Mouse (Mus musculus) ovary, postnatal 14 days (tissue): ENCODE results near the gene Smim1.
A peak's percentile ranks its signal among the peaks of the same experiment; 100 is the strongest.

Experiments
- DNase-seq: peaks from one replicate; pipeline ENCODE4 v3.0.0; 2022; ENCODE audit warnings: low spot score

Gene Smim1

DNA sequence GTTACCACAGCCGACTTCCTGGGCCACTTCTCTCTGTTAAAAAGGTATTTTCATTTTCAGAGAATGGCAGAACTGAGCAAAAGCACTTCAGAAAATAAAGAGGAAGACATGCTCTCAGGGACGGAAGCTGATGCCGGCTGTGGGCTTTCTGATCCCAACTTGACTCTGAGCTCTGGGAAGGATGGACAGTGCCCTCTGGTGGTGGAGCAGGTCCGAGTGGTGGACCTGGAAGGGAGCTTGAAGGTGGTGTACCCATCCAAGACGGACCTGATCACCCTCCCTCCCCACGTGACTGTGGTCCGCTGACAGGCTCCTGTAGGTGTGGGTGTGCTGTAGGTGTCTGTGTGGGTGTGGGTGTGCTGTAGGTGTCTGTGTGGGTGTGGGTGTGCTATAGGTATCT lies 6.5 kb downstream of the Smim1 start:
- DNase-seq, result no peak

DNA sequence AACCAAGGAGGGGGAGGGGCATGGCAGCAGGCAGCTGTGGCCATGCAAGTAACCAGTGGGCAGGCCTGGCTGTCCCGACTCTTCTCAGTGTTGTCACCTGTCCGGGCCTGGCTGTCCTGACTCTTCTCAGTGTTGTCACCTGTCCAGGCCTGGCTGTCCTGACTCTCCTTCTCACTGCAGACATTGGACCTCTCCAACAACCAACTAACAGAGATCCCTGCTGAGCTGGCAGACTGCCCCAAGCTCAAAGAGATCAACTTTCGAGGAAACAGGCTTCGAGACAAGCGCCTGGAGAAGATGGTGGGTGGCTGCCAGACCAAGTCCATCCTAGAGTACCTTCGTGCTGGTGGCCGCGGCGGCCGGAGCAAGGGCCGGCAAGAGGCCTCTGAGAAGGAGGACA lies 10.6 kb downstream of the Smim1 start:
- no peak for DNase-seq

DNA sequence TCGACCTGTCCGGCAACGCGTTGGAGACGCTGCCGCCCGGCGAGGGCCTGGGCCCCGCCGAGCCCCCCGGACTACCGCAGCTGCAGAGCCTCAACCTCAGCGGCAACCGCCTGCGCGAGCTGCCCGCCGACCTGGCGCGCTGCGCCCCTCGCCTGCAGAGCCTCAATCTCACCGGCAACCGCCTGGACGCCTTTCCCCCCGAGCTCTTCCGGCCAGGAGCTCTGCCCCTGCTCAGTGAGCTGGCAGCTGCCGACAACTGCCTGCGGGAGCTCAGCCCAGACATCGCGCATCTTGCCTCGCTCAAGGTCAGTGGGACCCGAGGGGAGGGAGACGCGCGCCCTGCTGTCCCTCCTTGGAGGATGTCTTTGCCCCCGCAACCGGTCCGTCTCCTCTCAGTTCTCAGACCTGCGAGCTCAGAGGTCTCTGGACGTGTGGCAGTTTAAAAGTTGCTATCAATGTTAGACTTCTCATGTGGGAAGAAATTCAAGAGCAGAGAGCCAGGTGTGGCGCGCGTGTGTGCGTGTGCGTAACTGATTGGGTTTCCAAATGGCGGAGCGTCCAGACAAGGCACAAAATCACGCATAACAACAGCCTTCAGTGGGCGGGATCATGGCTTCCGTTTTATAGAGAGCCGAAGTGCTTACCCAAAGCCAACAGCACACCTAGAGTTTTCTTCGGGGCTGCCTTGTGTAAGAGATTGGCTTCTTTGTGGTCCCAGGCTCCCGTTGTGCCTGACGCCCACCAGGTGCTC lies 13.7 kb downstream of the Smim1 start:
- no peak for DNase-seq

DNA sequence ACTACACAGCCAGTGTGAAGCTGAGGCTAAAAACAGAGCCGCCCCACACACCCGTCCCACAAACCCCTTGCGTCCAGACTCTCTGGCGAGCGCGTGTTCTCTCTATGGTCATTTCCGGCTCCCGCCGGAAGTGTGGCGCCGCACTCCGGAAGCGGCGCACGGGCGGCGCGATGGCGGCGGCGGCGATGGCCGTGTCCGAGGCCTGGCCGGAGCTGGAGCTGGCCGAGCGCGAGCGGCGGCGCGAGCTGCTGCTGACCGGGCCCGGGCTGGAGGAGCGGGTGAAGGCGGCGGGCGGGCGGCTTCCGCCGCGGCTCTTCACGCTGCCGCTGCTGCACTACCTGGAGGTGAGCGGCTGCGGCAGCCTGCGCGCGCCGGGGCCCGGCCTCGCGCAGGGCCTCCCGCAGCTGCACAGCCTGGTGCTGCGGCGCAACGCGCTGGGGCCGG lies 14.4 kb downstream of the Smim1 start, which contains the start of gene Lrrc47:
Gene Lrrc47, plus strand, starts transcription at position 86 of the 444 bp plus-strand sequence.
- DNase-seq, result peak; percentile 66

DNA sequence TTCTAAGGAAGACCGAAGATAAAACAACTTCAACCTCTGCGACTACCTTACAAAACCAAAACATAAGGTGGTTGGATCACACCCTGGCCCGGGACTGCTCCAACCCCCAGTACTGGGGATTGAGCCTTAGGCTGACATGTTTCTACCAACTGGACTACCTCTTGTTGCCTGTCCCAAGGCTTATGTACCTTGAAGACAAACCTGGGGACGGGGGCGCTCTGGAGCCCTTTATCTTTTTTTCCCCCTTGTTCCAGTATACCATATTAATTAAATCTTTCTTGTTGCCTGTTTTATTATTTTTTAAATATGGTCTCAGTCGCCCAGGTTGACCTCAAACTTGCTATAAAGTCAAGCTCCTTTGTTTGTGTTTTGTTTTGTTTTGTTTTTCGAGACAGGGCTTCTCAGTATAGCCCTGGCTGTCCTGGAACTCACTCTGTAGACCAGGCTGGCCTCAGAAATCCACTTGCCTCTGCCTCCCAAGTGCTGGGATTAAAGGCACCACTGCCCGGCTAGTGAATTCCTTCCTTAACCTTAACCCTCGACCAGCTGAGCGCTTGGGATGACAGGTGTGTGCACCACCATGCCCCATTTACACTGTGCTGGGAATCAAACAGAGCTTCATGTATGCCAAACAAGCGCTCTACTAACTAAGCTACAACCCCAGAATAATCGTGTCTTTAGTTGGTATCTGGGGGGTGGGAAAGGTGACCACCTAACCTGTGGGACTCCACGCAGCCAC lies 15.0 kb downstream of the Smim1 start:
- DNase-seq, result no peak

DNA sequence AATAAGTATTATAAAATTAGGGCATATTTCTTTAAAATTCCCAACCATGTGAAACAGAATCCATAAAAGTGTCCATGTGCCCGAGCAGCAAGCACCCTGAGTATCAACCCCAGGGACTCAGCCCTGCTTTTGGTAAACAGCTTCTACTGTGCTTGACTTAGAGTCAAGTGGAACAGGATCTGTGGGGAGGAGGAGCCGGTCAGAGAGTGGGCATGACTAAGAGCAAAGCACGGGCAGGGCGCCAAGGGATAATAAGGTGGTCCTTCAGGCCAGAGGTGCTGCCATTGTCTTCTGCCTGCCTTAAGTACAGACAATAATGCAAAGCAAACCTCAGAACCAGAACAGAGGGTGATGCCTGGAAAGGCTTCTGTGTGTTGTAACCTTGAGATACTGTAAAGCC lies 18.3 kb downstream of the Smim1 start:
- no peak for DNase-seq

DNA sequence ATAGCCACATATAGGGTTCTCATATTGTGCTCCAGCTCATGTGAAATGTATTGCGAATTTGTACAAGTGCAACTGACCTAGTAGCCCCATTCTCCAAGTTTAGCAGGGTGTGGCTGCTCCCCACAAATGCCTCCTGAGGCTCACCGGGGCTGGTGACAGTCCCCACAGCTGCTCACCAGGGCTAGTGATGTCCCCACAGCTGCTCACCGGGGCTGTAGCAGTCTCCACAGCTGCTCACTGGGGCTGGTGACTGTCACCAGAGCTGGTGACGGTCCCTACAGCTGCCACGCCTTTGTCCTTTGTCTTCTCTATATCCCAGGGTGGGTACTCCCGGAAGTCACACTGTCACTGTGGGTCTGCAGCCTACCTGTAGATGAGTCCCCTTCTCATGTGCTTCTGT lies 19.8 kb downstream of the Smim1 start:
- DNase-seq, result no peak

DNA sequence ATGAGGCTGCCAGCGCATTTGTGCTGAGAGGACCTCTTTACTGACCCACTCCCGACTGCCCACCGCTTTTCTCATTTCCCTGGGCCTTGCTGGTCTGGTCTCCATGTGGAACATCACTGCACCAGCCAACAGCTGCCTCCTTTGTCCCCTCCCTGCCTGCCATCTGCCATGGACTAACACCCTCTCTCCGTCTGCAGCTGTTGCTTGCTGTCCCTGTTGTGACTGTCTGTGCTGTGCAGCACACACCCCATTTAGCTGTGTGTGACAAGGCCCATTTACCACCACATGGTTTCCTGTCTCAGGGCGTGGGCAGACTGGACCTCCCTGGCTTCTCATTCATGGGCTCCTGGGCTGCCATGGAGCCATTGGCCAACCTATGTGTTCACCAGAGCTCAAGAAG lies 20.5 kb downstream of the Smim1 start:
- no peak for DNase-seq

DNA sequence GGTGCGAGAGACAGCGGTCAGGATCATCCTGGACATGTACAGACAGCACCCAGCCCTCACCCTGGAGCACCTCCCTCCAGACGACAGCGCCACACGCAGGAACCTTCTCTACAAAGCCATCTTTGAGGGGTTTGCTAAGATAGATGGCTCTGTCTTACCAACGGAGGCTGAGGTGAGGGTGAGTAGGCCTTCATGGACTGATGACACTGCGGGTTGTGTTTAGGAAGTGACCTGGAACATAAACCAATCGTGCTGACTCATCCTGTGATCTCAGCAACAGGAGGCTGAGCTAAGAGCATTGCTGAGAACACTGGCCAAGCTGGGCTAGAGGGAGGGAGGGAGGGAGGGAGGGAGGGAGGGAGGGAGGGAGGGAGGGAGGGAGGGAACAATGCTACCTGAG lies 32.5 kb downstream of the Smim1 start:
- no peak for DNase-seq

DNA sequence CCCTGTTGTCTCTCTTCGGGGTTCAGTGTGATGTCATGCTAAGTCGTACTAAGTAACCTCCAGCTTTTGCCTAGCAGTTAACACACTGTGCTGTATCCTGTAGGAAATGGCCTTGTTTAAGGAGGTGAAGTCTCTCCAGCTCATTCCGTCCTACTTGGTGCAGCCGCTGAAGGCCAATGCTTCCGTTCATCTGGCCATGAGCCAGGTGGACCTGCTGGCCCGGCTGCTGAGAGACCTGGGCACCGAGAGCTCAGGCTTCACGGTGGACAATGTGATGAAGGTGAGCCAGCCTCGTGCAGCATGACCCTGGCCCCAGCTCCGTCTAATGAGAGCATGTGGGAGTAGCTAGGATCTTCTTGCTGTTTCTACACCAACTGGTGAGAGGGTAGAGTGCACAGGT lies 33.3 kb downstream of the Smim1 start:
- DNase-seq, result no peak

DNA sequence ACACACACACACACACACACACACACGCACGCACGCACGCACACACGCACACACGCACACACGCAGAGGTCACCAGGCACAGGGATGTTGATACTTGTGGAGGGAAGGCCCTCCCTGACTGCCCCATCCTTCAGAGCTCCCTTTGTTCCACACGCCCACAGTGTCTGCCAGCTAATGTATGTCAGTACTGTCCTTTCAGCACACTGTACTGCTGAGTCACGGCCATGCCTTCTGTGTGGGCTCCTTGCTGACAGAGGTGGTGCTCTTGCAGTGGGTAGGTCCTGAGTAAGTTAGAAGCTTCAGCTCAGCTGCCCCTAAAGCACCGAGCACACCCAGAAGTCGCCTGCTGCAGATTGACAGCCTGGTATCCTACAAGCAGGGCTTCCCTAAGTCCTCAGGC lies 45.6 kb downstream of the Smim1 start:
- DNase-seq, result no peak

DNA sequence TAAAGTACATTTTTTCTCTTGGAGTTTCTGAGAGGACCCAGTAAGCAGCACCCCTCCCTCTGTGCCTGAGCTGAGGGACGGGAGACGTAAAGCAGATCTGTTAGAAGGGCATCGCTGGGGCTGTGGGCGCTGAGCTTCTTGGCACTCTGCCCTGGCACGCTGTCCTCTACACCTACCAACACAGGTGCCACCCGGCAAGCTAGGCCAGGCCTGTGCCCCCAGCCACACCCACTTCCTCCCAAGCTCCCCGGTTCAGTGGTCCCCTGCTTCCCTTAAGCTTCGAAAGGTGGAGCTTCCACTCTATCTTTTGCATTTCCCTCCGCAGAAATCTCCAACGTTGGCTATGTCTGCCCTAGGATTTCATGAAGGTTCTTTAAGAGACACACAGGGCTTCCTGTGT lies 46.8 kb downstream of the Smim1 start:
- DNase-seq, result no peak

DNA sequence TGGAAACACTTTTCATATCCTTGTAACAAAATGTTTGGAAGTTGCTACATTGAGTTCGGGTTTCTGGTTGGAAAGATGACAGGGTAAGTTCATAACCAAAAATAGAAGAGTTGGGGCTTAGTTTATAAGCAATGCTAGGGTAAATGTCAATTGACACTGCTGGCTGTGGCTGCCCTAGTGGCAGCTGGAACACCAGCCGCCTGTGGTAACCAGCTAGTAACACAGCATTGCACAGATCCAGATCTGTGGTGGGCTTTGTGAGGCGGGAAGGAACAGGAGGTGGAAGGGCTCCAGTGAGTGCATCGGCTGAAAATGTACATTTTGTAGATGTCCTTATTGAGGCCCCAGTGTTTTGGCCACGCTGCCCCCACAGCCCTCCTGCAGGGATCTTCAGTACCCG lies 50.3 kb downstream of the Smim1 start:
- no peak for DNase-seq

DNA sequence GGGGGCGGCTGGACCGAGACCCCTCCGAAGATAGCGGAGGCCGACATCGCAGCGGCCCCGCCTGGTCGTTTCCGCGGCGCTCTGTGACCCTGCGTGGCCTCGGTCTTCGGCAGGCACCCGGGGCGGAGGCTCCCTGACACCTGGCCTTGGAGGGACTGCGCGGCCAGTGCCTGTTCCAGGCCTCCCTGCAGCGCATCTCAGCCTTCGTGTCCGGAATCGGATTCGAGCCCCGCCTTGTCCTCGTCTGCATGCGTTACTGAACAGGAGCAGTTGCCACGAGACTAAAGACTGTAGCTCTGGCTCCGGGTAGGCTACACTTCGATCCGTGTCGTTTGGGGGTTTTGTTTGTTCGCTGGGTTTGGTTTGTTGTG lies 50.8 kb downstream of the Smim1 start:
- no peak for DNase-seq

DNA sequence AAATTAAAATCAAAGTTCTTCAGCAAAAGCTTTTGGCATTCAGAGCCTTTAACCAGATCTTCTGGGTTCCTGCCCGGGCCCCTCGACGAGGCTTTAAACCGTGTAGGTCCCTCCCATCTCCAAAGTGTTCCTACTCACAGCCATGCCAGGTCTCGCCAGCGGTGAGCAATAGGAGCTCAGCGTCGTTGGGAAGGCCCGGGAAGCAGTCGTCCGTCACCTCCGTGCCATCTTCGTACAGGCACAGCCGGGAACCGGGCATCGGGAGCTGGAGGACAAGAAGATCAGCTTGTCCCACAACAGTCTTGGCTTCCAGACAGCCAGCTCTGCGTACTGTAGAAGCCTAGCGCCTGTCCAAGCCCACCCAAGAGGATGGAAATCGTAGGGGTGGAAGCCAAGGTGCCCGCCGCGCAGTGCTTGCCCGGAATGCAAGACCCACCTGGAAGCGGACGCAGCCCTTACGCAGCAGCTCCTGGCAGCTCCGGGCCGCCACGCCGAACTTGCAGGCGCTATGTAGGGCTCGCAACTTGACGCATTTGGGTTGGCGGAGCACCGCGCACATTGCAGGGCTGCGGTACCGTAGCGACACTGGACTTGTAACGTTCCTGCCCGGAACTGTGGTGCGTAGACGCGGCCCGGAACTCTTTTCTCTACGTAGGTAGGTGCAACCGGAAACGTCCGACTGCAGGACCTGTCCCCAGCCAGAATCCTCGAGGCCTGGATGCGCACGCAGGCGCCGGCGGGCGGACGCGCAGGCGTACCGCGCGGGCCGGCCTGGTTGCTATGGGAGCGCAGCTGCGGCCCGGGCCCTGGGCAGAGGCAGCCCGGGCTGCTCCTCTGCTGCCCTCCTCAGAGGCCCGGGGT lies 51.4 kb downstream of the Smim1 start, which contains the start of the genes Dffb and Cep104:
Gene Dffb, minus strand, starts transcription at position 696 of the 861 bp plus-strand sequence.
Gene Cep104, plus strand, starts transcription at position 764 of the 861 bp plus-strand sequence.
- DNase-seq, result peak; percentile 94
